Mouse (Mus musculus): ENCODE measurements around the gene Rps6ka1. TPM values are rescaled to one million over a fixed set of nuclear protein-coding genes. Genes with fewer than 3 reads are reported as not detected.

The Rps6ka1 gene
- total RNA-seq, 2 experiments from 2014 or later, result 10.6 to 10.9 TPM

DNA sequence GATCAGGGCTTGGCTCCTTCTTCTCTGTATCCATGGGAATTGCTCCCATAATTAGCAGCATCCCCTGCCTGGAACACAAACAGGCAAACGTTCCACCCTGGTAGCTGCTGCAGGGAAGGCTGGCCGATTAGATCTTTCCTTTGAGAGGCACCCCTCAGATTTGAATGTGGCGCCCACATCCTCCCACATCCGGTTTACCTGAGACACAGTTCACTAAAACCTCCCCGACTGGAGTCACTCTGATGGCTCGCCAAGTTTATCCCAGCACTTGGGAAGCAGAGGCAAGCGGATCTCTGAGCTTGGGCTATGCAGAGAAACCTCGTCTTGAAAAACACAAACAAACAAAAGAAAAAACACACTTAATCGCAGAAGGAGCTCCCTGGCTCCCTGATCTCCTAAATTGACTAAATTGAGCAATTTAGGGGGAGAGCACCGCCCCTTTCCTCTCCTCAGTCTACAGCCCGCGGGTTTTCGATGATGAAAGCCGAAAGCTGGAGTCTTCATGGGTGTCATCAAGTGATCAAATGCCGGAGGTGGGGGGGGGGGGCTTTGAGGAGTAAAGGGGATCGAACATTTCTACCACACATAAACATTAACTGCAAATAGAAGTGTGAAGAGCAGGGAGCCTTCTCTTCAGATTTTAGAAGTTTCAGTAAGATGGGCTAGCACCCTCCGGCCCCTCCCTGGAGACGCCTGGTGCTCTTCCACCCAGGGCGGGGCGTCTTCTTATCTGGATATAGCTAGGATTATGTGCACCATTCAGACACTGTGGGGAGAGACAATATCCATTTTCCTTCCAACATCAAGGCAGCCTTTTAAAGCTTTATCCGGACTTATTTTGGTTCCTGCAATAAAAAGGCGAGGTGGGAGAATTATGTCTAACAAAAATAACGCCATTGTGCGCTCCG lies 59.5 kb downstream of the Rps6ka1 start:
- no peak for DNase-seq (ENCODE audit: low spot score in 2 of 2)

DNA sequence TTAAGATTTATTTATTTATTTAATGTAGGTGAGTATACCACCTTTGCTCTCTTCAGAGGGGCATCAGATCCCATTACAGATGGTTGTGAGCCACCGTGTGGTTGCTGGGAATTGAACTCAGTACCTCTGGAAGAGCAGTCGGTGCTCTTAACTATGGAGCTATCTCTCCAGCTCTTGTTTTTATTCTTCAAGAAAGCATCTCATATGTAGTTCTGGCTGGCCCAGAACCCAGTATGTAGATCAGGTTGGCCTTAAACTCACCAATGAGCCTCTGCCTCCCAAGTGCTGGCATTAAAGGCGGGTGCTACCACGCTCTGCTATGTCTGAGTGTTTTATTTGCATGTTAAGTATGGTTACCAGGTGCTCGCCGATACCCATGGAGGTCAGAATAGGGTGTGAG lies 60.2 kb downstream of the Rps6ka1 start:
- DNase-seq (ENCODE audit: low spot score in 2 of 2), result no peak

GRCm38 (mm10) chr4:133825731-133826130 lies 61.9 kb downstream of the Rps6ka1 start:
- DNase-seq (ENCODE audit: low spot score in 2 of 2), result no peak

DNA sequence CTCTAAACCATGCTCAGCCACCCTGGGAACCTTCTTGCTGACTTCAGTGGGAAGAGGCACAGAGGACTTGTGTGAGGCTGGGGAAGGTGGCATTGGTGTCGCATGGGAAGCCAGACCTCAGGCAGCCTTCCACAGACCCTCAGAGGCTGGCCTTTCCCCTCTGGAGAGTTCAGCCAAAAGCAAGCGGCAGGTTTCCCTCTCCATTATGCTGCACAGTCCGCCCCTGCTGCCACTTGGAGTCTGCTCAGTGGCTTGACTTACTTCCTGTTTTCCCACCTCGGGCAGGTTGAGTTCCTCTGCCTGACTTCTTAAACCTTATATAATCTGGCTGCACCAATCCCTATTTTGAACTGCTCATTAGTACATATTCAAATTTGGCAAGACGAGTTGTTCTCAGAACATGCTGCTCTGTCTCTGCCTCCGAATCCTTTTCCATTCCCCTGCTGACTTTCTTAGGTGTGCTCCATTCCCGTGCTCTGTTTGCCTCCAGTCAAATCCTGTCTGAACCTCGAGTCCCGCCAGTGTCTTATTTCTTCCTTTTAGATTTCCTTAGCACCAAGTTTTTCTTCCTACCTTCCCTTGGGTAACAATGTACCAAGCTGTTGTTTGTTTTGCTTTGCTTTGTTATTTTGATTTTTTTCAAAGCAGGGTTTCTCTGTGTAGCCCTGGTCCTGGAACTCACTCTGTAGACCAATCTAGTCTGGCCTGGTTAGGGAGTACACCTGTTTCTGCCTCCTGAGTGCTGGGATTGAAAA lies 66.6 kb downstream of the Rps6ka1 start:
- peak in 1 of 2 experiments; percentile 54 for DNase-seq (ENCODE audit: low spot score in 2 of 2)

GRCm38 (mm10) chr4:133820166-133820565 lies 67.4 kb downstream of the Rps6ka1 start:
- DNase-seq (ENCODE audit: low spot score in 2 of 2), result no peak

DNA sequence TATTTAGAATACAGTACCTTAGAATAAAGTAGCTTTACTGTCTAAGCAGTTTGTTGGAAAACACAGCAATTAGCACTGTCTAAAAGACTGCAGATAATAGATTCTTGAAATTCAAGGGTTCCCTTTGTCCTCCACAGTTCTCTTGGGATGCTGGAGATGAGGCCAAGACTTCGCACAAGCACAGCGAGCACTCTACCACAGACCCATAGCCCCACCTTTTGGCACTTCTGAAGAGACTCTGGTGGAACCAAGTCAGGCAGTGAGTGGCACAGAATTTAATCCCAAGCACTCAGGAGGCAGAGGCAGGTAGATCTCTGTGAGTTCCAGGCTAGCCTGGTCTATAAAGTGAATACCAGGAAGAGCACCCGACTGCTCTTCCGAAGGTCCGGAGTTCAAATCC lies 70.2 kb downstream of the Rps6ka1 start:
- DNase-seq (ENCODE audit: low spot score in 2 of 2), result no peak

DNA sequence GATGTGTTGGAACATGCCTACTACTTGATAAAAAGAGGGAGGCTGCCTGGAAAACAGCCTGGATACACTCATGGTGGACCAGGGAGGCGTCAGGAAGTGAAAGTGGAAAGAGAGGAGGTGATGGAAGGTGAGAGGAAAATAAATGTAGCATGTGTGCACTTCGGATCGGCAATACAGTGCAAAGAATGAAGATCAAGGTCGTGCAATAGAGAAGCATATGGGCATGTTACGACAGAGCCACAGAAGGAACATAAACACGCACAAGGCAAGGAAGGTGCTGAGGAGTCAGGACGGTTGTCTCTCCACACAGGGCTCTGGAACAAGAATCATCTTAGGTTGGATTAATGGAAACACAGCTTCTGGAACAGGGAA lies 71.1 kb downstream of the Rps6ka1 start:
- DNase-seq (ENCODE audit: low spot score in 2 of 2), result no peak

GRCm38 (mm10) chr4:133815635-133816503 lies 71.7 kb downstream of the Rps6ka1 start:
- DNase-seq (ENCODE audit: low spot score in 2 of 2), result no peak

GRCm38 (mm10) chr4:133814804-133815515 lies 72.6 kb downstream of the Rps6ka1 start:
- peak in 1 of 2 experiments; percentile 25 for DNase-seq (ENCODE audit: low spot score in 2 of 2)

DNA sequence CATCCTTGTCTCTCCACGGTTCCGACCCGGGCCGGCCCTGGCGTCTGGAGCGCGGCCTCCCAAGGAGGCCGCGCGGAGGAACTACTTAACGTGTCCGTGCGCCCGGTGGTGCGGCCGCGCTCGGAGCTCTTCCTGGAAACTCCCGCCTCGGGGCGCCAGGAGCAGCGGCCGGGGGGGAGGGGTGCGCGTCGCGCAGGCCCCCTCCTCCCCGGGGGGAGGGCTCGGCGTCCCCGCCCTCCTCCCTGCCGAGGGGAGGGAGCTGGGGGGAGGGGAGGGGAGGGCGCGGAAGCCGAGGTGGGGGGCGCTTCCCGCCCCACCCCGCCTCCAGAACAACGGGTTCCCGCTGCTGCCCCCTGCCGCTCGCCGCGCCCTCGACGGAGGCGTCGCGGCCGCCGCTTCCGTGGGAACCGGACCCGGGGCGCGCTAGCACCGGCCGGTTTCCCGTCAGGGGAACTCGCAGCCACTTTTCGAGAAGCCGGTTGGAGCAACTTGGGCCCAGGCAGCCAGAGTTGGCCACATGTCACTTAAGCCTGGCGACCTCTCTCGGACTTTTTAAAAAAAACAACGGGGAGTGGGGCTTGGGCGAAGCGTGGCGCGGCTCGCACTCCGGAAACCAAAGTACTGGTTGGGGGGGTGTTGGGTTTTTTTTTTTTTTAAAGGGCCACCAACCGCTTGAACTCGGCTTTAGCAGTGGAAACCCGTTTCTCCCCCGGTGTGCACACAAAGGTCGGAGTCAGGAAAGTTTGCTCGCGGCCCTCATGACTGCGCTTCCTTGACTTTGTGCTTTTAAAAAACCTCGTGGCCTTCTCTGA lies 73.4 kb downstream of the Rps6ka1 start:
- DNase-seq (ENCODE audit: low spot score in 2 of 2), result peak; percentile 45 to 77

- DNase-seq (ENCODE audit: low spot score in 2 of 2), result peak; percentile 87 to 92
These were observed 74.2 kb downstream of the Rps6ka1 start for GRCm38 (mm10) chr4:133813174-133813991.

DNA sequence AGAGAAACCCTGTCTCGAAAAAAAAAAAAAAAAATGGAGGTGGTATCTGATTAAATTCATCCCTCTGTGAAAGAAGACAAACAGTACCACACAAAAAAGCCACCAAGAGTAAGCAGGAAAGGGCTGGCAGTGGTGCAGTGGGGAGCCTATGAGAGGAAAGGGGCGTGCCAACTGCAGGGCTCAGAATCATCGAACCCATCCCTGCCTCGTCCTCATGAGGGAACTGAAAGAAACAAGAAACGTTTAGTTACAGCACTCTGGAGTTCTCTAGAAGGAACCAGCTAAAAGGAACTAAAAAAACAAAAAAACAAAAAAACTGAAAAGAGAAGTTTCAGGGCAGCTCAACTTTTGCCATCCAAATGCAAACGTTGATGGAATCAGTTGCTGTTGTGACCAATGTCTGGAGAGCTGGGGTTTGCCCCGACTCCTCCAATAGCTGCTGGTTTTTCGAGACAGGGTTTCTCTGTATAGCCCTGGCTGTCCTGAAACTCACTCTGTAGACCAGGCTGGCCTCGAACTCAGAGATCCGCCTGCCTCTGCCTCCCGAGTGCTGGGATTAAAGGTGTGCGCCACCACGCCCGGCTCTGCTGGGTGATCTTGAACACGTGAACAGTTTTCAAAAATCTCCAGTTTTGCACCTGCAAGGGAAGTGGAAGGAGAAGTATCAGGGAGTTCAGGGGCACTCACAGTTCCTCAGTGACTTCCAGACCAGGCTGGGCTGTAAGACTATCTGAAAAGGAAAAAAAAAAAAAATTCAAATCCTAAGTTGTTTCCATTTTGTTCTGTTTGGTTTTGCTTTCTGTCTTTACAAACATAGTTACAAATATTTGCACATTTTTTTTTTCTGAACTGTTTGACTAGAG lies 83.0 kb downstream of the Rps6ka1 start:
- no peak for DNase-seq (ENCODE audit: low spot score in 2 of 2)

DNA sequence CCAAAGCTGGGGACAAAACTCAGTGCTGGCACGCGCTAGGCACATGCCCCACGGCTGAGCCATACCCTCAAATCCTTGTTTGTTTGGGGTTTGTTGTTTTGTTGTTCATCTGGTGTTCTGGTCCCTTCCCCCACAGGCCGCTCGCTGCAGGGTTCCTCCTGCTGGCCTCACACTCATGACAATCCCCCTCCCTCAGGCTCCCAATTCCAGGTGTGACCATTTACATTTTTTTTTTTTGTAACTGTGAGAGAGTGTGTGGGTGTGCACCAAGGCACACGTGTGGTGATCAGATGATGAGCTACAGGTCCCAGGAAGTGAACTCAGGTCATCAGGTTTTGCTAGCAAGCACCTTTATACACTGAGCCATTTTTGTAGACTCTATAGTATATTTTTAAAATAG lies 87.0 kb downstream of the Rps6ka1 start:
- no peak for DNase-seq (ENCODE audit: low spot score in 2 of 2)

Other genes starting within 250 kb of the Rps6ka1 start
- gene Zdhhc18, start 237.6 kb downstream of the Rps6ka1 start, total RNA-seq (2021), result 10 to 100 TPM; 32.3 to 33.8 TPM
- gene Pigv, start 215.2 kb downstream of the Rps6ka1 start, total RNA-seq (2021), result 10 to 100 TPM in 1 of 2 experiments, 1 to 10 TPM in 1; 9.4 to 12.3 TPM
- 10 to 100 TPM; 81.2 to 83.2 TPM for gene Arid1a, start 131.0 kb downstream of the Rps6ka1 start, total RNA-seq (2021)
- gene Hmgn2, start 80.9 kb upstream of the Rps6ka1 start, total RNA-seq (2021), result 100 to 1,000 TPM in 1 of 2 experiments, 10 to 100 TPM in 1; 98.1 to 114 TPM
- gene Dhdds, start 113.1 kb upstream of the Rps6ka1 start, total RNA-seq (2021), result 10 to 100 TPM; 56.6 to 61.9 TPM
- gene Lin28a, start 131.0 kb upstream of the Rps6ka1 start, total RNA-seq (2021), result not detected
- not detected for gene Zfp683, start 166.0 kb upstream of the Rps6ka1 start, total RNA-seq (2021)
- 1 to 10 TPM; 2.1 to 4.2 TPM for gene Crybg2, start 173.0 kb upstream of the Rps6ka1 start, total RNA-seq (2021)
- 1 to 10 TPM in 1 of 2 experiments, under 1 TPM in 1; 0.74 to 1.9 TPM for gene Cd52, start 207.3 kb upstream of the Rps6ka1 start, total RNA-seq (2021)
- 10 to 100 TPM; 33.5 TPM for gene Ubxn11, start 214.8 kb upstream of the Rps6ka1 start, total RNA-seq (2021)
- 100 to 1,000 TPM; 250 to 270 TPM for gene Sh3bgrl3, start 241.0 kb upstream of the Rps6ka1 start, total RNA-seq (2021)